Mouse (Mus musculus) adrenal gland, postnatal 14 days (tissue): ENCODE data around the gene Gdpgp1. TPM values are rescaled to one million over a fixed set of nuclear protein-coding genes. Genes with fewer than 3 reads are reported as not detected.

Experiments used
- DNase-seq: peaks from one replicate; pipeline ENCODE4 v3.0.0; 2021; ENCODE audit warnings: mixed read lengths
- total RNA-seq: library from RNA; stranded (reverse); gene quantifications from 2 replicates; pipeline ENCODE4 v1.2.3, GENCODE M21; 2021

The Gdpgp1 gene
- total RNA-seq, 1 experiment from 2014 or later = 2.7 TPM

GRCm38 (mm10) chr7:80227065-80227464, 5.6 kb upstream of the Gdpgp1 start:
- DNase-seq = no peak

GRCm38 (mm10) chr7:80230196-80230595, 2.5 kb upstream of the Gdpgp1 start:
- no peak for DNase-seq

GRCm38 (mm10) chr7:80231971-80232488, 635 bp upstream of the Gdpgp1 start:
- DNase-seq = peak; percentile 77

GRCm38 (mm10) chr7:80233799-80234198, 1.1 kb downstream of the Gdpgp1 start:
- DNase-seq = no peak

- DNase-seq = no peak
Observed at GRCm38 (mm10) chr7:80238542-80238941, 5.9 kb downstream of the Gdpgp1 start.

- no peak for DNase-seq
Observed at GRCm38 (mm10) chr7:80241661-80242060, 9.0 kb downstream of the Gdpgp1 start.

GRCm38 (mm10) chr7:80244851-80245250, 12.2 kb downstream of the Gdpgp1 start:
- no peak for DNase-seq

GRCm38 (mm10) chr7:80246148-80246721, 13.6 kb downstream of the Gdpgp1 start, which contains the start of gene Ttll13:
TSS of gene Ttll13 (plus strand) at chr7:80246376.
- DNase-seq = peak; percentile 99

GRCm38 (mm10) chr7:80246859-80247258, 14.2 kb downstream of the Gdpgp1 start:
- DNase-seq = no peak

- DNase-seq = no peak
Observed at GRCm38 (mm10) chr7:80252437-80252836, 19.8 kb downstream of the Gdpgp1 start.

GRCm38 (mm10) chr7:80252886-80253285, 20.2 kb downstream of the Gdpgp1 start:
- DNase-seq = no peak

GRCm38 (mm10) chr7:80255981-80256380, 23.3 kb downstream of the Gdpgp1 start:
- DNase-seq = no peak

- DNase-seq = no peak
Observed at GRCm38 (mm10) chr7:80257706-80258105, 25.0 kb downstream of the Gdpgp1 start.

- DNase-seq = peak; percentile 93
Observed at GRCm38 (mm10) chr7:80260625-80261371, 28.1 kb downstream of the Gdpgp1 start, which contains the start of gene Ngrn. TSS of gene Ngrn (plus strand) at chr7:80261215.

GRCm38 (mm10) chr7:80261372-80261990, 28.8 kb downstream of the Gdpgp1 start:
- peak; percentile 27 for DNase-seq

GRCm38 (mm10) chr7:80264606-80265005, 31.9 kb downstream of the Gdpgp1 start:
- DNase-seq = peak; percentile 69

- no peak for DNase-seq
Observed at GRCm38 (mm10) chr7:80267764-80268163, 35.1 kb downstream of the Gdpgp1 start.

- DNase-seq = peak; percentile 98
Observed at GRCm38 (mm10) chr7:80268897-80269750, 36.5 kb downstream of the Gdpgp1 start, which contains the start of gene Vps33b. TSS of gene Vps33b (plus strand) at chr7:80269649.

- DNase-seq = peak; percentile 73
Observed at GRCm38 (mm10) chr7:80269751-80270255, 37.1 kb downstream of the Gdpgp1 start.

- DNase-seq = peak; percentile 23
Observed at GRCm38 (mm10) chr7:80273456-80273855, 40.8 kb downstream of the Gdpgp1 start.

- DNase-seq = no peak
Observed at GRCm38 (mm10) chr7:80276374-80276773, 43.7 kb downstream of the Gdpgp1 start.

GRCm38 (mm10) chr7:80280032-80280431, 47.4 kb downstream of the Gdpgp1 start:
- no peak for DNase-seq
